ENCODE assay signal across 9 mouse cellular contexts in genomic region chr9:105309553-105310281, GRCm38 (mm10).
DNase-seq lines count a peak whose midpoint lies in the region; ATAC-seq and TF ChIP-seq lines count a peak whose summit lies in the region.
"Had no signal": no experiment of that assay in that cellular context is flagged by ENCODE, and none has a peak within 500 bp of the region (broad histone marks: within the 10 kb centered on the region; RNA-seq: fewer than 3 reads in every experiment).

No protein-coding gene starts in this region.

- no peaks in the 10 kb centered on the region for H3K27me3 ChIP-seq in forebrain, embryonic 16.5 days (replicated peaks; ENCODE audit: control insufficient read depth, insufficient read depth, low read length)
- H3K27me3 ChIP-seq: liver, embryonic 15.5 days had no signal

- H3K27ac ChIP-seq in forebrain, embryonic 16.5 days (ENCODE audit: low read length), result peak overlapping the region; percentile 15; the same call in 1 of the 2 replicates
- no peak overlapping the region for H3K27ac ChIP-seq in gastrocnemius, adult 2 months
- H3K27ac ChIP-seq: liver, embryonic 15.5 days had no signal

- no peak for ATAC-seq in cerebellum, adult (ENCODE audit: insufficient number of reproducible peaks, low FRiP score, low TSS enrichment)
- peak; percentile 82 for ATAC-seq in forebrain, embryonic 16.5 days

- H3K9ac ChIP-seq in forebrain, embryonic 16.5 days (replicated peaks; ENCODE audit: low read depth, low read length), result no peak overlapping the region
- H3K9ac ChIP-seq: liver, embryonic 15.5 days had no signal

- DNase-seq in cerebellum, postnatal 14 days, result peak; percentile 14 to 24
- DNase-seq in A20 (ENCODE audit: low read depth, low spot score), result peak; percentile 12
- peak; percentile 73 for DNase-seq in left cerebral cortex, postnatal 4 days
- DNase-seq in right cerebral cortex, postnatal 10 days (ENCODE audit: low spot score in 2 of 2), result peak; percentile 67 to 77
- no peak for DNase-seq in gastrocnemius, adult 2 months
- no peak for DNase-seq in adrenal gland, adult 2 months

- H3K36me3 ChIP-seq in forebrain, embryonic 16.5 days (ENCODE audit: control insufficient read depth, insufficient read depth), result no peaks in the 10 kb centered on the region
- H3K36me3 ChIP-seq: liver, embryonic 15.5 days had no signal

- H3K4me1 ChIP-seq in forebrain, embryonic 16.5 days (replicated peaks; ENCODE audit: control insufficient read depth, insufficient read depth, low read length), result peaks cover 20% of the 10 kb centered on the region
- H3K4me1 ChIP-seq: liver, embryonic 15.5 days had no signal

- H3K9me3 ChIP-seq in forebrain, embryonic 16.5 days (ENCODE audit: control insufficient read depth, low read length), result no peaks in the 10 kb centered on the region
- H3K9me3 ChIP-seq: liver, embryonic 15.5 days had no signal

- WGBS in forebrain, embryonic 16.5 days, result 17% methylated on average over 9 of the region's 9 CpGs

- no peak overlapping the region for H3K4me3 ChIP-seq in forebrain, embryonic 16.5 days (replicated peaks; ENCODE audit: low read length)
- H3K4me3 ChIP-seq in gastrocnemius, adult 2 months, result no peak overlapping the region
- H3K4me3 ChIP-seq: liver, embryonic 15.5 days had no signal

- intact Hi-C loops in left cerebral cortex, postnatal 4 days (cut with DNase I), result no loop called here
- intact Hi-C loops in gastrocnemius, adult 2 months (cut with DNase I), result no loop called here

- TF ChIP-seq CTCF in gastrocnemius, adult 2 months (IDR thresholded peaks at IDR 0.05), result no peak

- H3K4me2 ChIP-seq in forebrain, embryonic 16.5 days (ENCODE audit: low read length), result peak overlapping the region; percentile 34
- H3K4me2 ChIP-seq: liver, embryonic 15.5 days had no signal

Comparison
In these comparisons a context has a peak if more than half of its experiments do, and no peak if none do; other contexts are left out.
1. DNase-seq: peak in cerebellum, postnatal 14 days (2 of 2), A20 (single experiment), left cerebral cortex, postnatal 4 days (single experiment) and right cerebral cortex, postnatal 10 days (2 of 2); none in gastrocnemius, adult 2 months (single experiment) and adrenal gland, adult 2 months (single experiment).